Mouse (Mus musculus): ENCODE measurements at regions not wholly inside any gene's neighbourhood (a gene's known extent, or its start where the extent isn't known, plus 50 kb on each side); places are given as distances from the start of the nearest gene placed in this dataset.

GRCm38 (mm10) chr15:68579486-68579885, 2078.8 kb upstream of the Lrrc6 start:
- H3K4me2 ChIP-seq (ENCODE audit: low read depth), result no peak overlapping the region
- no peaks in the 10 kb centered on the region for H3K27me3 ChIP-seq (ENCODE audit: control insufficient read depth, insufficient read depth, insufficient read length)
- no peaks in the 10 kb centered on the region for H3K79me2 ChIP-seq (ENCODE audit: control insufficient read depth, insufficient read depth)
- H3K4me3 ChIP-seq, result no peak overlapping the region
- H3K36me3 ChIP-seq (ENCODE audit: control insufficient read depth, insufficient read depth), result no peaks in the 10 kb centered on the region
- no peak overlapping the region for H3ac ChIP-seq (ENCODE audit: control insufficient read depth, insufficient read length)
- TF ChIP-seq CEBPB (IDR thresholded peaks at IDR 0.05; ENCODE audit: insufficient read depth, poor library complexity, severe bottlenecking), result no peak
- no peak for TF ChIP-seq MYOG (IDR thresholded peaks at IDR 0.05; ENCODE audit: control insufficient read depth in 1 of 3, insufficient read depth in 1 of 3, insufficient read length in 2 of 3, low read depth in 2 of 3)
- TF ChIP-seq POLR2AphosphoS2 (IDR thresholded peaks at IDR 0.05; ENCODE audit: insufficient read length, low read depth), result no peak
- no peak for TF ChIP-seq TCF3 (IDR thresholded peaks at IDR 0.05; ENCODE audit: insufficient read length, low read depth)
- no peak for TF ChIP-seq REST (IDR thresholded peaks at IDR 0.05; ENCODE audit: insufficient read depth, insufficient read length)
- TF ChIP-seq E2F4 (IDR thresholded peaks at IDR 0.05; ENCODE audit: insufficient read depth), result no peak
- TF ChIP-seq POLR2A (IDR thresholded peaks at IDR 0.05; ENCODE audit: insufficient read length, low read depth), result no peak
- TF ChIP-seq TCF12 (IDR thresholded peaks at IDR 0.05; ENCODE audit: insufficient read depth, poor library complexity, severe bottlenecking), result no peak
- no peak for TF ChIP-seq MAX (IDR thresholded peaks at IDR 0.05; ENCODE audit: low read depth)
- TF ChIP-seq SRF (IDR thresholded peaks at IDR 0.05; ENCODE audit: control insufficient read depth, insufficient read length, low read depth), result no peak
- TF ChIP-seq USF1 (IDR thresholded peaks at IDR 0.05; ENCODE audit: low read depth), result no peak
- TF ChIP-seq MYOD1 (IDR thresholded peaks at IDR 0.05; ENCODE audit: control insufficient read depth in 1 of 3, insufficient read length in 2 of 3, low read depth in 2 of 3), result no peak

DNA sequence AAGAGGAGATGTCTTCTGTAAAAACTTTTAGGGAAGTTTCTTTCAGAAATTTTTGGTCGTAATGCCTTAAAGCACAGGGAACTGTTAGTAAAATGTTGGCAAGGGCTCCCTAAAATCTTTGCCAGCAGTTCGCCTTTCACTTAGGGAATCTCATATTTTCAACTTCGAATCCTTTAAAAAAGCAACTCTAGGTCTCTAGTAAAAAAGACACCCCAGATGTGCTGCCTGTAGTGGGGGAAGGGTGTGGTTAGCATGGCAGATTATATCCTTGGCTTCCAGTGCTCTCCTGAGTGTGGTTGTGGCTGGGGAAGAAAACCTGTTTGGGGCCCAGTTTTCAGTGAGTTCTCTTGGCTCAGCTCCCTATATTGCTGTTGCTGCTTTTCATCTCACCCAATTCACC, 2059.9 kb upstream of the Lrrc6 start:
- Histone ChIP-seq H3K4me3 (no peak overlapping the region), H3K4me2 (ENCODE audit: low read depth) (peak overlapping the region; percentile 16), H3K36me3 (ENCODE audit: control insufficient read depth, insufficient read depth) (no peaks in the 10 kb centered on the region), H3ac (ENCODE audit: control insufficient read depth, insufficient read length) (no peak overlapping the region), H3K27me3 (ENCODE audit: control insufficient read depth, insufficient read depth, insufficient read length) (no peaks in the 10 kb centered on the region), H3K79me2 (ENCODE audit: control insufficient read depth, insufficient read depth) (no peaks in the 10 kb centered on the region)
- TF ChIP-seq REST (IDR thresholded peaks at IDR 0.05; ENCODE audit: insufficient read depth, insufficient read length) (no peak), TCF12 (IDR thresholded peaks at IDR 0.05; ENCODE audit: insufficient read depth, poor library complexity, severe bottlenecking) (no peak), MYOD1 (IDR thresholded peaks at IDR 0.05; ENCODE audit: control insufficient read depth in 1 of 3, insufficient read length in 2 of 3, low read depth in 2 of 3) (no peak), CEBPB (IDR thresholded peaks at IDR 0.05; ENCODE audit: insufficient read depth, poor library complexity, severe bottlenecking) (no peak), MAX (IDR thresholded peaks at IDR 0.05; ENCODE audit: low read depth) (no peak), POLR2AphosphoS2 (IDR thresholded peaks at IDR 0.05; ENCODE audit: insufficient read length, low read depth) (no peak), E2F4 (IDR thresholded peaks at IDR 0.05; ENCODE audit: insufficient read depth) (no peak), TCF3 (IDR thresholded peaks at IDR 0.05; ENCODE audit: insufficient read length, low read depth) (no peak), SRF (IDR thresholded peaks at IDR 0.05; ENCODE audit: control insufficient read depth, insufficient read length, low read depth) (no peak), POLR2A (IDR thresholded peaks at IDR 0.05; ENCODE audit: insufficient read length, low read depth) (no peak)

DNA sequence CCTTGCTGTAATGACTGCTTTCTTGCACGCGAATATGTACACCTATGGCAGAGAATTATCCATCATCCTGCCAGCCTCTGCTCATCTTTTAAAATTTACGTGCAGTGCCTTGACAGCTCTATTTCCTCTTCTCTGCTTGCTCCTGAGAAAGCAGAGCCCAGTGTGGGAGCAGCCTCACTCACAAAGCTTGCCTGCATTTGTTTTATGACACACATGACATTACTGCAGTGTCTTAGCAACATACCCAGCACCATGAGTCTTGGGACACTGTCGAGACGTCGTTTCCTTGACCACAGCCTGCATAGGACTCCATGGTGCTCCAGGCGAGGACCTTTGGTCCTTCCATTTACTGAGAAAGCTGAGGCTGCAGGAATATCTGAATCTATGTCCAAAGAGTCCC, 2055.4 kb upstream of the Lrrc6 start:
- Histone ChIP-seq H3K27me3 (ENCODE audit: control insufficient read depth, insufficient read depth, insufficient read length) (no peaks in the 10 kb centered on the region), H3ac (ENCODE audit: control insufficient read depth, insufficient read length) (no peak overlapping the region), H3K36me3 (ENCODE audit: control insufficient read depth, insufficient read depth) (no peaks in the 10 kb centered on the region), H3K4me2 (ENCODE audit: low read depth) (no peak overlapping the region), H3K79me2 (ENCODE audit: control insufficient read depth, insufficient read depth) (no peaks in the 10 kb centered on the region), H3K4me3 (no peak overlapping the region)
- TF ChIP-seq POLR2AphosphoS2 (IDR thresholded peaks at IDR 0.05; ENCODE audit: insufficient read length, low read depth), result no peak
- TF ChIP-seq MYOG (IDR thresholded peaks at IDR 0.05; ENCODE audit: control insufficient read depth in 1 of 3, insufficient read depth in 1 of 3, insufficient read length in 2 of 3, low read depth in 2 of 3), result no peak
- no peak for TF ChIP-seq E2F4 (IDR thresholded peaks at IDR 0.05; ENCODE audit: insufficient read depth)
- TF ChIP-seq SRF (IDR thresholded peaks at IDR 0.05; ENCODE audit: control insufficient read depth, insufficient read length, low read depth), result no peak
- no peak for TF ChIP-seq CEBPB (IDR thresholded peaks at IDR 0.05; ENCODE audit: insufficient read depth, poor library complexity, severe bottlenecking)

DNA sequence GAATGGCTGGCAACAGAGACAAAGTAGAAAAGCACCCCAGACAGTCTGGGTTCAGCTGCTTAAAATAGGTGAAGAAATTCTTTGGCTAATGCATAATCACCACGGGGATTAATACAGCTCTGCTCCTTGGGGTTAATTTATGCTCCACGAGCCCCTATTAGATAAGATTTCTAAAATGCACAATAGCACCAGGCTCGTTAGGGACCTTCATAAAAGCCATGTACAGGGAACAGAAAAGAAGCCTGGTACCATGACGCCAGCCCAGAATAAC, 2035.3 kb upstream of the Lrrc6 start:
- Histone ChIP-seq H3ac (ENCODE audit: control insufficient read depth, insufficient read length) (no peak overlapping the region), H3K79me2 (ENCODE audit: control insufficient read depth, insufficient read depth) (no peaks in the 10 kb centered on the region), H3K36me3 (ENCODE audit: control insufficient read depth, insufficient read depth) (no peaks in the 10 kb centered on the region), H3K27me3 (ENCODE audit: control insufficient read depth, insufficient read depth, insufficient read length) (no peaks in the 10 kb centered on the region), H3K4me3 (no peak overlapping the region), H3K4me2 (ENCODE audit: low read depth) (no peak overlapping the region)
- TF ChIP-seq CEBPB (IDR thresholded peaks at IDR 0.05; ENCODE audit: insufficient read depth, poor library complexity, severe bottlenecking) (no peak), USF1 (IDR thresholded peaks at IDR 0.05; ENCODE audit: low read depth) (no peak), TCF3 (IDR thresholded peaks at IDR 0.05; ENCODE audit: insufficient read length, low read depth) (no peak), MYOG (IDR thresholded peaks at IDR 0.05; ENCODE audit: control insufficient read depth in 1 of 3, insufficient read depth in 1 of 3, insufficient read length in 2 of 3, low read depth in 2 of 3) (no peak), POLR2AphosphoS2 (IDR thresholded peaks at IDR 0.05; ENCODE audit: insufficient read length, low read depth) (no peak), REST (IDR thresholded peaks at IDR 0.05; ENCODE audit: insufficient read depth, insufficient read length) (no peak)

GRCm38 (mm10) chr15:68535297-68536054, 2034.8 kb upstream of the Lrrc6 start:
- TF ChIP-seq POLR2AphosphoS2 (IDR thresholded peaks at IDR 0.05; ENCODE audit: insufficient read length, low read depth) (no peak), USF1 (IDR thresholded peaks at IDR 0.05; ENCODE audit: low read depth) (no peak), REST (IDR thresholded peaks at IDR 0.05; ENCODE audit: insufficient read depth, insufficient read length) (no peak), TCF3 (IDR thresholded peaks at IDR 0.05; ENCODE audit: insufficient read length, low read depth) (no peak), MAX (IDR thresholded peaks at IDR 0.05; ENCODE audit: low read depth) (no peak), POLR2A (IDR thresholded peaks at IDR 0.05; ENCODE audit: insufficient read length, low read depth) (no peak), TCF12 (IDR thresholded peaks at IDR 0.05; ENCODE audit: insufficient read depth, poor library complexity, severe bottlenecking) (no peak), CEBPB (IDR thresholded peaks at IDR 0.05; ENCODE audit: insufficient read depth, poor library complexity, severe bottlenecking) (no peak), E2F4 (IDR thresholded peaks at IDR 0.05; ENCODE audit: insufficient read depth) (no peak), MYOG (IDR thresholded peaks at IDR 0.05; ENCODE audit: control insufficient read depth in 1 of 3, insufficient read depth in 1 of 3, insufficient read length in 2 of 3, low read depth in 2 of 3) (no peak), MYOD1 (IDR thresholded peaks at IDR 0.05; ENCODE audit: control insufficient read depth in 1 of 3, insufficient read length in 2 of 3, low read depth in 2 of 3) (no peak), SRF (IDR thresholded peaks at IDR 0.05; ENCODE audit: control insufficient read depth, insufficient read length, low read depth) (no peak)
- H3K79me2 ChIP-seq (ENCODE audit: control insufficient read depth, insufficient read depth), result no peaks in the 10 kb centered on the region
- H3K4me2 ChIP-seq (ENCODE audit: low read depth), result no peak overlapping the region
- H3K27me3 ChIP-seq (ENCODE audit: control insufficient read depth, insufficient read depth, insufficient read length), result no peaks in the 10 kb centered on the region
- no peak overlapping the region for H3ac ChIP-seq (ENCODE audit: control insufficient read depth, insufficient read length)
- H3K4me3 ChIP-seq, result no peak overlapping the region
- no peaks in the 10 kb centered on the region for H3K36me3 ChIP-seq (ENCODE audit: control insufficient read depth, insufficient read depth)
